Mouse (Mus musculus): ENCODE measurements around the gene Casz1. TPM values are rescaled to one million over a fixed set of nuclear protein-coding genes. Genes with fewer than 3 reads are reported as not detected.

The Casz1 gene
- polyA plus RNA-seq, 1 experiment from 2014 or later = 6.7 TPM

DNA sequence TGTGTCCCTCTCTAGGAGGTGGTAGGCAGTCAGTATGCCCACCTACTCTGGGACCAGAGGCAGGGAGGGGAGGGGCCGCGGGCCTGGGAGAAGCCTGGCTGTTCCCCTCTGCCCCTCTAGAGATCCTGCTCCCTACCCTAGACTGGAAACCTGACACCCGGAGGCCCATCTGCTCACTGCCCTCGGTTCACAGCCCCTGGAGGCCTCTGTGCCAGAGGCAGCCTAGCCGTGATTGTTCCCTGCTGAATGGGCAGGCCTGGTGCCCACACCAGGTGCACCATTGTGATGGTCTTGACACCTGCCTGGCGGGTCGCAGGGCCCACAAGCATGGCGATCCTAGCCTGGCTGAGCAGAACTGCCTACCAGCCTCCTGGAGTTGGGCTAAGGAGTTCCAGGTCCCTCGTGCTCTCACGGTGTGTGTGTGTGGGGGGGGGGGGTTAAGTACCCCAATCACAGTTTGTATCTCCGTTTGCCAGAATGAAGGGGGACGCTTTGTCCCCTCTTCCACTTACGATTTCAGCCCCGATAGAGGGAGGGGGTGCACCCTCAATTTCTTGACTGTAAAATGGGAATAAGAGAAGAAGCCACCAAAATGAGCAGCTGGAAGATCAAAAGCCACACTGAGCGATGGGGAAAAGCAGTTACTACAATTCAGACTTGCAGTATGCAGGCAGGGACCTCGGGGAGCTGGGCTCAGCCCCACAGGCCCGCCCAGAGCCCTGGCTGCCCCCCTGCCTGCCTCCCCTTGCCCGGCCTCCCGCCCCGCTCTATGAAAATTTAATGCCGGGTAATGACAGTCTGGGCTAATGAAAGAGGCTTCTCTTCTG, 33.4 kb upstream of the Casz1 start:
- H3K4me2 ChIP-seq (ENCODE audit: low read length) = 0 out of 2 replicates have a peak overlapping the region, but pooled peaks have one; percentile 18
- no peak overlapping the region for H3K27ac ChIP-seq
- peaks cover 10% of the 10 kb centered on the region for H3K27me3 ChIP-seq (ENCODE audit: insufficient read depth, low read length)
- H3K9me3 ChIP-seq (replicated peaks; ENCODE audit: low read length) = no peaks in the 10 kb centered on the region
- no peak overlapping the region for H3K4me3 ChIP-seq (replicated peaks; ENCODE audit: low read depth, low read length)
- DNase-seq (ENCODE audit: low spot score) (peak; percentile 58), ATAC-seq (replicated peaks; ENCODE audit: low FRiP score, low read depth) (peak; percentile 64)
- H3K9ac ChIP-seq (ENCODE audit: low read depth, low read length) = no peak overlapping the region
- 0 out of 2 replicates have a peak, but pooled peaks cover 12% of the 10 kb centered on the region for H3K4me1 ChIP-seq (replicated peaks; ENCODE audit: insufficient read depth, low read length)
- no peaks in the 10 kb centered on the region for H3K36me3 ChIP-seq (ENCODE audit: insufficient read depth, low read length)
- no peak for TF ChIP-seq CTCF (IDR thresholded peaks at IDR 0.05; ENCODE audit: low read depth)
- 6% methylated on average over 21 of the region's 21 CpGs for WGBS

DNA sequence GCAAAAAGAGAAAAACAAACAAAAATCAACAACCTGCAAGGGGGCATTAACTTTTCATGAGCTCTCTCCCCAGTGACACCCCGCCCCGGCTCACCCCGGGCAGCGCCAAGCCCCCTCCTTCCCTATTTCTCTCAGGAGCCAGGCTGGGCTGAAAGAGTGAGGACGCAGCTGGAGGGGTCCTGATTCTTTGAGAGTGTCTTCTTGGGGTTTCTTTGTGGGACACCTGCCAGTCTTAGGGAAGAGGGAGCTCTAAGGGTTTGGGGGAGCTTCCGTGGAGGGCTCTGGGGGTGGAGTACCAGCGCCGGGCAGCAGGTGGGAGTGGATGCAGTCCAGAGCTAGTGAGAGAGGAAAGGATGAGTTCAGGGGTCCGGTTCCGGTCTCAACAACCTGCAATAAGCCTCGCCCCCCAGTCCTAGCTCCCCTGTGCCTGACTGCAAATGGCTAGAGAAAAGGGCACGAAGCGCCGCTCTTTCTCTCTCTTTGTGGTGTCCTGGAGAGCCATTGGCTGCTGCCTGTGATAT, 32.8 kb upstream of the Casz1 start:
- Histone ChIP-seq H3K27me3 (ENCODE audit: insufficient read depth, low read length) (peaks cover 10% of the 10 kb centered on the region), H3K9me3 (replicated peaks; ENCODE audit: low read length) (no peaks in the 10 kb centered on the region), H3K9ac (ENCODE audit: low read depth, low read length) (no peak overlapping the region), H3K27ac (no peak overlapping the region), H3K4me1 (replicated peaks; ENCODE audit: insufficient read depth, low read length) (0 out of 2 replicates have a peak, but pooled peaks cover 12% of the 10 kb centered on the region), H3K4me3 (replicated peaks; ENCODE audit: low read depth, low read length) (no peak overlapping the region), H3K4me2 (ENCODE audit: low read length) (0 out of 2 replicates have a peak overlapping the region, but pooled peaks have one; percentile 18), H3K36me3 (ENCODE audit: insufficient read depth, low read length) (no peaks in the 10 kb centered on the region)
- peak; percentile 46 for TF ChIP-seq CTCF (IDR thresholded peaks at IDR 0.05; ENCODE audit: low read depth)
- DNase-seq (ENCODE audit: low spot score) (peak; percentile 50), ATAC-seq (replicated peaks; ENCODE audit: low FRiP score, low read depth) (no peak)
- WGBS = 2% methylated on average over 14 of the region's 14 CpGs

DNA sequence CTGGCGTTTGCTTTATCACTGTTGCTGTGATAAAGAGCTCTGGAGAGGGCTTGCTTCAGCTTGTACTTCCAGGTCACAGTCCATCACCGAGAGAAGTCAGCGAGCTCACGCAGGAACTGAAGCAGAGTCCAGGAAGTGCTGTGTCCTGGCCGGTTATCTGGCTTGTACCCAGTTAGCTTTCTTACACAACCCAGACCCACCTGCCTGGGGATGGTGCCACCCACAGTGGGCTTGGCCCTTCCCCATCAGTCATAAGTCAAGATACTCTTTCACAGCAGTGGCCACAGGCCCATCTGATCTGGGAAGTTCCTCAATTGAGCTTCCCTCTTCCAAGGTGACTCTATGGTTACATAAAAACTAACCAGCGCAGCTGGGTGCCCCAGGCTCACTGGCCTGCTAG, 31.6 kb upstream of the Casz1 start:
- ATAC-seq (replicated peaks; ENCODE audit: low FRiP score, low read depth) = no peak
- WGBS = 77% methylated on average over 6 of the region's 6 CpGs
- TF ChIP-seq CTCF (IDR thresholded peaks at IDR 0.05; ENCODE audit: low read depth) = no peak
- Histone ChIP-seq H3K36me3 (ENCODE audit: insufficient read depth, low read length) (no peaks in the 10 kb centered on the region), H3K9me3 (replicated peaks; ENCODE audit: low read length) (no peaks in the 10 kb centered on the region), H3K4me1 (replicated peaks; ENCODE audit: insufficient read depth, low read length) (0 out of 2 replicates have a peak, but pooled peaks cover 12% of the 10 kb centered on the region), H3K27me3 (ENCODE audit: insufficient read depth, low read length) (peaks cover 10% of the 10 kb centered on the region), H3K4me3 (replicated peaks; ENCODE audit: low read depth, low read length) (no peak overlapping the region), H3K27ac (no peak overlapping the region), H3K4me2 (ENCODE audit: low read length) (no peak overlapping the region), H3K9ac (ENCODE audit: low read depth, low read length) (no peak overlapping the region)
- no peak for DNase-seq (ENCODE audit: low spot score)

DNA sequence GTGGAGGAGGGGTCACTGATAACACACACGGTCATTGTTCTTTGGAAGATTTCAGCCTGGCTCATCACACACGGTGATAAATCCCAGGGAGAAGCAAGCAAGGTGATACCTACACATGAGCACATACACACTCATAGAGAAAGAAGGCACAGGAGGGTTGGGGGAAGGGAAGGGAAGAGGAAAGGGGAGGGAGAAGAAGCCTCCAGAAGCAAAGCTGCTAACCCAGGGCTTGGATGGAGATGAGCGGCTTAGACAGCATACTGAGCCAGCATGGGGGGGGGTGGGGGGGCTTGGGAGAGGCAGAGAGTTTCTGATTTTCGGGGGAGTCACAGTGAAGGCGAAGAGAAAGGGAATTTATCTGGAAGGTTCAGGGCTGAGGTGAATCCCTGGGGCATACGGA, 30.2 kb upstream of the Casz1 start:
- Histone ChIP-seq H3K9ac (ENCODE audit: low read depth, low read length) (no peak overlapping the region), H3K4me1 (replicated peaks; ENCODE audit: insufficient read depth, low read length) (0 out of 2 replicates have a peak, but pooled peaks cover 12% of the 10 kb centered on the region), H3K27ac (no peak overlapping the region), H3K9me3 (replicated peaks; ENCODE audit: low read length) (no peaks in the 10 kb centered on the region), H3K36me3 (ENCODE audit: insufficient read depth, low read length) (no peaks in the 10 kb centered on the region), H3K4me3 (replicated peaks; ENCODE audit: low read depth, low read length) (no peak overlapping the region), H3K27me3 (ENCODE audit: insufficient read depth, low read length) (peaks cover 15% of the 10 kb centered on the region), H3K4me2 (ENCODE audit: low read length) (no peak overlapping the region)
- DNase-seq (ENCODE audit: low spot score) = no peak
- 70% methylated on average over 6 of the region's 6 CpGs for WGBS
- ATAC-seq (replicated peaks; ENCODE audit: low FRiP score, low read depth) = no peak
- TF ChIP-seq CTCF (IDR thresholded peaks at IDR 0.05; ENCODE audit: low read depth) = no peak

DNA sequence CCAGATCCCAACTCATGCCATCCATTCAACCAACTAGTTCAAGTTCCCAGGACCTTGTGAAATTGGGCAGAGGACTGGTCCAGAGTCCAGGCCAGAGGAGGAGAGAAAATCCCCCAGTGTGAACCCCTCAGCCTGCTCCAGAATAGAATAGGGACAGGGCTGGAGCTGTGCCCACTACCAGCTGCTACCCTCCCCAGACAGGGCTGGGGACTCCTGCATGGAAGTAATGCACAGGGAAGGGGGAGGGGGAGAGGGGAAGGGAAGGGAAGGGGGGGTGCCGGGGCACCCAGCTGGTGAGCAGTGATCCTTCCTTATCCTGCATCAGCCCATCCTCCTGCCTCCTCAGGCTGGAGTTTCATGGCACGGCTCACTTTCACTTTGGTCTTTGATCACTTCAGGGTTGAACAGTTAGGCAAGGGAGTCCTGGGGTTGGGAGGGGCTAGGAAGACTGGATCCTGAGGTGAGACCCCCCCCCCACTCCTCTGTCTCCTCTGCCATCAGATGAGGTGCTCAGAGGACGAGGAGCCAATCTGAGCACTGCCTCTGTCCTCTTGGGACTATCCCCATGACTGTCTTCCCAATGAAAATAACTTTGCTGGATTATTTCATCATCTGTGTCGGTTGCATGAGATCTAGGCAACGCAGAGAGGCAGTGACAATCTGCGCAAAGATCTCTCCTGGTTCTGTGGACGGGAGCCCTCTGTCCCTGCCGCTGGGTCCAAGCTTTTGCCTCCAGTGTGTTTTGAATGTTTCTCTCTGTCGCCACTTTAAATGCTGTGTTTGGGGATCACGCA, 28.6 kb upstream of the Casz1 start:
- Histone ChIP-seq H3K27ac (no peak overlapping the region), H3K36me3 (ENCODE audit: insufficient read depth, low read length) (no peaks in the 10 kb centered on the region), H3K27me3 (ENCODE audit: insufficient read depth, low read length) (peaks cover 15% of the 10 kb centered on the region), H3K4me3 (replicated peaks; ENCODE audit: low read depth, low read length) (no peak overlapping the region), H3K4me2 (ENCODE audit: low read length) (no peak overlapping the region), H3K4me1 (replicated peaks; ENCODE audit: insufficient read depth, low read length) (0 out of 2 replicates have a peak, but pooled peaks cover 11% of the 10 kb centered on the region), H3K9ac (ENCODE audit: low read depth, low read length) (no peak overlapping the region), H3K9me3 (replicated peaks; ENCODE audit: low read length) (no peaks in the 10 kb centered on the region)
- 48% methylated on average over 10 of the region's 10 CpGs for WGBS
- 0 out of 2 replicates have a peak, but pooled peaks have one; percentile 17 for ATAC-seq (replicated peaks; ENCODE audit: low FRiP score, low read depth)
- peak; percentile 57 for DNase-seq (ENCODE audit: low spot score)
- no peak for TF ChIP-seq CTCF (IDR thresholded peaks at IDR 0.05; ENCODE audit: low read depth)

DNA sequence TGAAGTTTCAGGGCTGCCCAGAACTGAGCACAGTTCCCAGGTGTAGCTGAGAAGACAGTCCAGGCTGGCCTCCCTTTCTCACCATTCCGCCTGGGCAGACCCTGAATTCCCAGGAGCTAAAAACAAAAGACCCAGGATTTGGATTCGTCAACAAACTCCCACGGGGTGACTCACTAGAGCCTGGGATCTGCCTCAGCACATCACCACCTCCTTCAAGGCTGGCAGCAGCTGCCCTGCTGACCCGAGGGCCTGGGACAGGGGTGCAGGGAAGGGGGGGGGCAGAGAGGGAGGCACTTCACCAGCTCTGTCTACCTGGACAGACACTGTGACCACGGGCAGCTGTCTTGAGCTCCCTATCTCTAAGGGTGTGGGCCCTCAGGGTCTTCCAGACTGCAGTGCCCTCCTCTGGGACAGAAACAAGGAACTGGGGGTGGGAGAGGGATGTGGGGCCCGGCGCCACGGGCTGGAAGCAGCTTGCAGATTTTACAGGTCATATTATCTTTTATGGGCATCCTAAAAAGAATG, 24.1 kb upstream of the Casz1 start:
- Histone ChIP-seq H3K9ac (ENCODE audit: low read depth, low read length) (no peak overlapping the region), H3K4me1 (replicated peaks; ENCODE audit: insufficient read depth, low read length) (0 out of 2 replicates have a peak, but pooled peaks cover 4% of the 10 kb centered on the region), H3K36me3 (ENCODE audit: insufficient read depth, low read length) (no peaks in the 10 kb centered on the region), H3K27ac (no peak overlapping the region), H3K4me2 (ENCODE audit: low read length) (no peak overlapping the region), H3K9me3 (replicated peaks; ENCODE audit: low read length) (no peaks in the 10 kb centered on the region), H3K4me3 (replicated peaks; ENCODE audit: low read depth, low read length) (no peak overlapping the region), H3K27me3 (ENCODE audit: insufficient read depth, low read length) (0 out of 2 replicates have a peak, but pooled peaks cover 5% of the 10 kb centered on the region)
- no peak for TF ChIP-seq CTCF (IDR thresholded peaks at IDR 0.05; ENCODE audit: low read depth)
- 16% methylated on average over 8 of the region's 8 CpGs for WGBS
- DNase-seq (ENCODE audit: low spot score) = no peak
- ATAC-seq (replicated peaks; ENCODE audit: low FRiP score, low read depth) = no peak

All from kidney, postnatal 0 days (tissue).